Mouse (Mus musculus): ENCODE results near the gene H2-Q4.
"Not testable (repeated sequence)": the region's sequence is repeated elsewhere in the genome, so short reads cannot be mapped to it uniquely, and the experiment has no call there.

Gene H2-Q4

DNA sequence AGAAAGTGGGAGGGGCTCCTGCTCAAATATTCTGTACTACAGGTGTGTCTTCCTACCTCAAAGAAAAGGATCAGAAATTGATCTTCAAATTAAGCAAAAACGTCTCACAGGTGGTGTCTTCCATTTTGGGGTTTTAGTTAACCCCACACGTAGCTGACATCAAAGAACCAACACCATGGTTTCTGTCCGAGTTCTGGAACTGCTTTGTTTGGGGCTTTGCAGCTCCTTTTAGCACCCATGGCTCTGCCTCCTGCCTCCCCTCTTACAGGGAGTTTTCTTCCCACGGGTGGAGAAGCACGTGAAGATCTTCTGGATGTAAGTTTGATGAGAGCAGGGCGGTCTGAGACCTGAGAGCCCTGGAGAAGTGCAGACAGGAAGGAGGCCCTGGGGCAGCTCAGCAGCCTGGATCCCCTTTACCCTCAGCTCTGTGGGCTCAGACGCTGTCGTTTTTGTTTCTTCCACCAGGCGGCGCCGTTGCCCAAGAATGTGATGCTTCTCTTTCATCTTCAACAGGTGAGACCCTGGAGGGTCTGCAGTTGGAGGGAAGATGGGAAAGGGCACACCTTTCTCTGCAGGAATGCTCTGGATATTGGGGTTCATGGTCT, 40.9 kb downstream of the H2-Q4 start:
- DNase-seq (ENCODE audit: low read depth, low spot score): peak; percentile 88

DNA sequence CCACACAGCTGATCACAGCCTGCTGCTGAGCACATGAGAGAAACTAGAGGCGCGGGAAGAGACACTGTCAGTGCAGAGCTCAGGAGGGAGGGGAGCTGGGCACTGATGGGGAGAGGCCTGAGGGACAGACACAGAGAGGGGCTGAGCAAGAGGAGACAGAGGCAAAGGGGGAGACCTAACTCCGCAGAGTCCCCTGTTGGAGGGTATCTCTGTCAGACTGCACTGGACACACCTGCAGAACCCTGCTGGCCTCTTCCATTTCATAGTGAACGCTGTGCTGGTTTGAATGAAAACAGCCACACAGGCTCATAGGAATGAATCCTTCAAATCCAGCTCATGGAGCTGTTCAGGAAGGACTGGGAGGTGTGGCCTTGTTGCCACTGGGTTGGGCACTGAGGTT, 41.9 kb downstream of the H2-Q4 start:
- not testable (repeated sequence) for DNase-seq (ENCODE audit: low read depth, low spot score)

DNA sequence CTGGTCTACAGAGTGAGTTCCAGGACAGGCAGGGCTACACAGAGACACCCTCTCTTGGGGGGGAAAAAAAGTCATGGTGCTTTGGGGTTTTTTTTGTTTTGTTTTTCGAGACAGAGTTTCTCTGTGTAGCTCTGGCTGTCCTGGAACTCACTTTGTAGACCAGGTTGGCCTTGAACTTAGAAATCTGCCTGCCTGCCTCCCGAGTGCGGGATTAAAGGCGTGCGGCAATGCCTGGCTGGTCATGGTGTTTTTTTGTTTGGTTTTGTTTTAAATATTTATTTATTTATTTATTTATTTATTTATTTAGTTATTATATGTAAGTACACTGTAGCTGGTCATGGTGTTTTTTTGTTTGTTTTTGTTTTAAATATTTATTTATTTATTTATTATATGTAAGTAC, 42.9 kb downstream of the H2-Q4 start:
- not testable (repeated sequence) for DNase-seq (ENCODE audit: low read depth, low spot score)

DNA sequence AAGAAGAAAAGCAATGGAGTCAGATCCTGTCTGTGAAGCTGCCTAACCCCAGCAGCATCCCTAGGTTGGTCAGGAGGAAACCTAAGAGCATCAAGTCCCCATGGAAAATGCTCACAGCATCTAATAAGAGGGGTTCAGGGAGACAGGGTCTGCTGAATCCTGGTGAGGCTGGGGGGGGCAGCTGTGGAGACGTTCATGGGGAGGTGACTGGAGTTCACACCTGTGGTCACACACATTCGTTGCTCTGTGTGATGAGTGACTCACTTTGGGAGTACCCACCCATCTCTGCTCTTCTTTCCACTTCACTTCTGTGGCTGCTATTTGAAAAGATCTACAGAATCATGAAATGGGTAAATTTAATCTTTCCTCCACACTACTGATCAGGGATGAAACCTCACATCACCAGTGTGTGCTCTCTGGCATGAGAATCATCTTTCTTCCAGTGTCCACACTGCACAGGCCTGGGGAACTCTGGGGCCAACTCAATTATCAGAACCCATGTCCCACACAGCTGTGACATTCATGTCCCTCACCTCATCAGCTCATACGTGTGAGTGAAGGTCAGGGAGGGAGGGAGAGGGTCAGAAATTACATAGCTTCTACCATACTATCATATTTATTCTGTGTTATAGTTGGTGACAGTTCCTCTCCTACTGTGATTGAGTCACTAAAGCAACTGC, 43.9 kb downstream of the H2-Q4 start:
- DNase-seq (ENCODE audit: low read depth, low spot score): peak; percentile 51

DNA sequence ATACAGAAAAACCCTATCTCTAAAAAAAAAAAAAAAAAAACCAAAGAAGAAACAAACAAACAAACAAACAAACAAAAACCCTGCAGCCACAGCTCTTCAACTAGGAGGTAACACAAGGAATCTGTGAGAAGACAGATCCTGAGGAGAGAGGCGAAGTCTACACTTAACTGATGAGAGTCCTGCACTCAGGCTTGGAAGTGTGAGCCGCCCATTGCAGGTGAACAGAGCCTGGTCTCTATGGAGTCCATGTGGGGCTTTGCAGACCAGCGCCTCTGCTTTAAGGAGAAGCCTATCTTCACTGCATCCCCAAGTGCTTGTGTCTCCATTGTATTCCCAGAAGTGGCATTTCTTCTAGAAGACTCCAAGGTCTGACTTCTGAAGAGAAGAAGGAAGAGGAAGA, 44.7 kb downstream of the H2-Q4 start:
- peak; percentile 48 for DNase-seq (ENCODE audit: low read depth, low spot score)

DNA sequence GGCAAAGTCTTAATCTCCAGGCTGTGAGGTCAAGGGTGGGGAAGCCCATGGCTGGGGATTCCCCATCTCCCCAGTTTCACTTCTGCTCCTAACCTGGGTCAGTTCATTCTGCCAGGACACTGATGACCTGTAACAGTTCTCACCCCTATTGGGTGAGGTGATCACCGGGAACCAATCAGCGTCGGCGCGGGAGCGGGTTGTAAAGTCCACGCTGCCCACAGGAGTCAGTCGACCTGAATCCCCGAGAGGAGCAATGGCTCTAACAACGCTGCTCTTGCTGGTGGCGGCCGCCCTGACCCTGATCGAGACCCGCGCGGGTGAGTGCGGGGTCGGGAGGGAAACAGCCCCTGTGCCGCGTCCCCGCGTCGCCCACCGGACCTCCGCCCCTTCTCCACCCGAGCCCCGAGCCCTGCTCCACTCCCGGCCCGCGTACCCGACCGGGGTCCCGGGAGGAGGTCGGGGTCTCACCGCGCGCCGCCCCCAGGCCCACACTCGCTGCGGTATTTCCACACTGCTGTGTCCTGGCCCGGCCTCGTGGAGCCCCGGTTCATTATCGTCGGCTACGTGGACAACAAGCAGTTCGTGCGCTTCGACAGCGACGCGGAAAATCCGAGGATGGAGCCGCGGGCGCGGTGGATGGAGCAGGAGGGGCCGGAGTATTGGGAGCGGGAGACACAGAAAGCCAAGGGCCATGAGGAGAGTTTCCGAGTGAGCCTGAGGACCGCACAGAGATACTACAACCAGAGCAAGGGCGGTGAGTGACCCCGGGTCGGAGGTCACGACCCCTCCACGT, 45.4 kb downstream of the H2-Q4 start, which contains the start of gene H2-Q6:
TSS of gene H2-Q6 (plus strand) at position 227 of the 793 bp plus-strand sequence.
- peak; percentile 92 for DNase-seq (ENCODE audit: low read depth, low spot score)

DNA sequence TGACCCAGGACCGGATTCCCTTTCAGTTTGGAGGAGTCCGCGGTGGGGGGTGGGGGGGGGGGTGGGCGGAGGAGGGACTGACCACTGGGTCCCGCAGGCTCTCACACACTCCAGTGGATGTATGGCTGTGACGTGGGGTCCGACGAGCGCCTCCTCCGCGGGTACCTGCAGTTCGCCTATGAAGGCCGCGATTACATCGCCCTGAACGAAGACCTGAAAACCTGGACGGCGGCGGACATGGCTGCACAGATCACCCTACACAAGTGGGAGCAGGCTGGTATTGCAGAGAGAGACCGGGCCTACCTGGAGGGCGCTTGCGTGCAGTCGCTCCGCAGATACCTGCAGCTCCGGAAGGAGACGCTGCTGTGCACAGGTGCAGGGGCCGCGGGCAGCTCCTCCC, 46.1 kb downstream of the H2-Q4 start:
- DNase-seq (ENCODE audit: low read depth, low spot score): peak; percentile 78

DNA sequence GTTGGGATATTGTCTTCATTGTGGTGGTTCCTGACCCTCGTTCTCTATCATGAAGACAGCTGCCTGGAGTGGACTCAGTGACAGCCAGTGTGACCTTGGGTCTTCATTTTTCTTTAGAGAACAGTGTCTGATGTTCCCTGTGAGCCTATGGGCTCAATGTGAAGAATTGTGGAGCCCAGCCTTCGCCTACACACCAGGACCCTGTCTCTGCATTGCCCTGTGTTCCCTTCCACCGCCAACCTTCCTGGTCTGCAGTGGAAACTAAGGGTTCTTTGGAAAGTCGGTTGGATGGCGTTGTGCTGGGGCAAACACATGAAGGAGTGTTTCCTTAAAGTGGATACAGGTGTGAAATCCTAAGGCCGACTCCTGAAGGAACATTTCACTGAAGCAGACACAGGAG, 49.5 kb downstream of the H2-Q4 start:
- DNase-seq (ENCODE audit: low read depth, low spot score): not testable (repeated sequence)

DNA sequence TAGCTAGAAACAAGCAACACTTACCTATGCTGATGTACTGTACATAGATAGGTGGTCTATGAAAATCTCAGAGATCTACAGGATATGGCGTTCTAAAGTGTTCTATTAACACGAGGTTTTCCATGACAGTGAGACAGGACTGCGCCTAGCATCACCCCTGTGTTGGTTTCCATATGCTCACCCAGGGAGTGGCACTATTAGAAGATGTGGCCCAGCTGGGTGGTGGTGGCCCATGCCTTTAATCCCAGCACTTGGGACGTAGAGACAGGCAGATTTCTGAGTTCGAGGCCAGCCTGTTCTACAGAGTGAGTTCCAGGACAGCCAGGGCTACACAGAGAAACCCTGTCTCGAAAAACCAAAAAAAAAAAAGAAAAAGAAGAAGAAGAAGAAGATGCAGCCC, 51.3 kb downstream of the H2-Q4 start:
- DNase-seq (ENCODE audit: low read depth, low spot score): not testable (repeated sequence)

DNA sequence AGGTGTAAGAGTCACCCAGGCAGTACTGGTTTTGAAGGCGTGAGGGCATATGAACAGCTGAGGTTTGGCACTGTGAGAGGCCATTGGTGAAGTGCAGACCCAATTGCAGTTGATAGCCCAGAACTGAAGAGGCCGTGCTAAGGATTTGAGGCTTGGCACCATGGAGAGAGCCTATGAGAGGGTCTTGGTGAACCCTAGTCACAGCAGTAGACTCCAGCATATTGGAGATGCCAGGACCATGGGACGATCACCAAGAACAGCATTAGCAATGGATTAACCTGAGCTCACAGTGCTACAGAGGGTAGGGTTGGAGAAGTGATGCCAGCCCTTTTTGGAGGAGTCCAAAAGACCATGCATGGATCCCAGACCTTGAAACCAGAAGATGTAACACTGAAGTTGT, 52.8 kb downstream of the H2-Q4 start:
- DNase-seq (ENCODE audit: low read depth, low spot score): not testable (repeated sequence)

DNA sequence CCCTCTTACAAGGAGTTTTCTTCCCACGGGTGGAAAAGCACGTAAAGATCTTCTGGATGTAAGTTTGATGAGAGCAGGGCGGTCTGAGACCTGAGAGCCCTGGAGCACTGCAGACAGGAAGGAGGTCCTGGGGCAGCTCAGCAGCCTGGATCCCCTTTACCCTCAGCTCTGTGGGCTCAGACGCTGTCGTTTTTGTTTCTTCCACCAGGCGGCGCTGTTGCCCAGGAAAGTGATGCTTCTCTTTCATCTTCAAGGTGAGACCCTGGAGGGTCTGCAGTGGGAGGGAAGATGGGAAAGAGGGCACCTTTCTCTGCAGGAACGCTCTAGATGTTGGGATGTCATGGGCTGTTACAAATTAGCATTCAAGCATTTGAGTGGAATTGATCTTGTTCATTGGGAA, 55.4 kb downstream of the H2-Q4 start:
- DNase-seq (ENCODE audit: low read depth, low spot score): peak; percentile 87
